8 mouse cellular contexts compared by ENCODE assay signal in the genomic region with DNA sequence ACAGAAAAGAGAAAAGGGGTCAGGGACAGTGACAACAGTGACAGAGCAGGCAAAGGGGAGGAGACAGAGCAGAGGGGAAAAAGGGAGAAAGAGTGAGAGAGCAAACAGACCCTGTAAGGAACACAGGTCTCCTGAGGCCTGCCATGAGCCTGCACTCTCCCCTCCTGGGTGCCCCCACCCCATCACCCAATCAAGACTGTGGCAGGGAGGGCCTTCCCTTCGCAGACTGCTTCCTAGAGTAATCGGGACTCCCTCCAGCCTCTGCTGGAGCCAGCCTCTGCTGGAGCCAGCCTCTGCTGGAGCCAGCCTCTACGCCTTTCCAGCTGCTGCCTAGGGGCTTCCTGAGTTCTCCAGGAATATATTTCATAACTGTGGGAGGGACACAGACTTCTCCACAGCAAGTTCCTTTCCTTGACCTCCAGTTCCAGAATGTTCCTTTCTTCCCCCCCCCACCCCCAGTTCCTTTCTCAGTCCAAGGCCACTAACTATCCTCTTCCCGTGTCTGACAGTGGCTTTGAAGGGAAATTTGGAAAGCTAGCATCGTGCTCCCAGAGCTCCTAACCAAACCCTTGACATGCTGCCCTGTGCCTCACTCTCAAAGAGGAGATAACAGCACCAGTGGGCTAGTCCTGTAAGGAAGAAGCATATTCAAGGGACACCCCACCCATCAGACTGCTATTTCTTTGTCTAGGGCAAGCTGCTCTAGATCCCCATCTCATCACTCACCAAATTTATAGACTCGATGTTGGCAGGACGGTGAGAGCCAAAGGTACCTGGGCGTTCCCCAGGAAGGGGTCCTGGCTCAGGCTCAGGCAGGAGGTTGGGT. TPM values are rescaled to one million over a fixed set of nuclear protein-coding genes. Genes with fewer than 3 reads are reported as not detected.
DNase-seq lines count a peak whose midpoint lies in the region; ATAC-seq and TF ChIP-seq lines count a peak whose summit lies in the region.

No protein-coding gene starts in this region.

- WGBS in forebrain, embryonic 13.5 days, result 53% methylated on average over 8 of the region's 8 CpGs
- 58% methylated on average over 8 of the region's 8 CpGs for WGBS in hindbrain, embryonic 11.5 days
- WGBS in limb, embryonic 14.5 days, result 50% methylated on average over 7 of the region's 8 CpGs
- 45% methylated on average over 8 of the region's 8 CpGs for WGBS in stomach, embryonic 14.5 days

- H3K27me3 ChIP-seq in forebrain, embryonic 13.5 days, result peaks cover 11% of the 10 kb centered on the region
- peaks cover 4% of the 10 kb centered on the region; the same call in 1 of the 2 replicates for H3K27me3 ChIP-seq in hindbrain, embryonic 11.5 days (ENCODE audit: control insufficient read depth, insufficient read depth, low read length)
- H3K27me3 ChIP-seq in limb, embryonic 14.5 days (ENCODE audit: control insufficient read depth, insufficient read depth, low read length), result no peaks in the 10 kb centered on the region
- no peaks in the 10 kb centered on the region for H3K27me3 ChIP-seq in stomach, embryonic 14.5 days (ENCODE audit: control insufficient read depth, insufficient read depth, low read length)

- TF ChIP-seq POLR2A in limb, embryonic 14.5 days (IDR thresholded peaks at IDR 0.05; ENCODE audit: borderline replicate concordance, extremely low read depth, insufficient read depth, insufficient read length), result no peak

- H3K36me3 ChIP-seq in forebrain, embryonic 13.5 days (ENCODE audit: poor library complexity, severe bottlenecking), result peaks cover 10% of the 10 kb centered on the region
- H3K36me3 ChIP-seq in hindbrain, embryonic 11.5 days (ENCODE audit: control insufficient read depth, insufficient read depth, low read length), result no peaks in the 10 kb centered on the region
- H3K36me3 ChIP-seq in limb, embryonic 14.5 days (ENCODE audit: control insufficient read depth, insufficient read depth, low read length), result peaks cover 17% of the 10 kb centered on the region
- H3K36me3 ChIP-seq in stomach, embryonic 14.5 days (ENCODE audit: control insufficient read depth, insufficient read depth, low read length), result no peaks in the 10 kb centered on the region

- peak overlapping the region; percentile 22 for H3K4me2 ChIP-seq in forebrain, embryonic 13.5 days
- peak overlapping the region; percentile 8; the same call in 1 of the 2 replicates for H3K4me2 ChIP-seq in hindbrain, embryonic 11.5 days (replicated peaks; ENCODE audit: low read depth, low read length)
- peak overlapping the region; percentile 88 for H3K4me2 ChIP-seq in limb, embryonic 14.5 days (replicated peaks; ENCODE audit: low read depth, low read length, severe bottlenecking)
- peak overlapping the region; percentile 99 for H3K4me2 ChIP-seq in stomach, embryonic 14.5 days (replicated peaks; ENCODE audit: low read depth, low read length)

- ATAC-seq in forebrain, embryonic 13.5 days, result no peak
- no peak for ATAC-seq in hindbrain, embryonic 11.5 days (ENCODE audit: low FRiP score)
- ATAC-seq in limb, embryonic 14.5 days (ENCODE audit: low FRiP score, low read depth), result no peak
- no peak for ATAC-seq in stomach, embryonic 14.5 days (ENCODE audit: insufficient number of reproducible peaks, insufficient read depth, low FRiP score, low read depth)

- no peak overlapping the region for H3K4me3 ChIP-seq in forebrain, embryonic 13.5 days
- no peak overlapping the region for H3K4me3 ChIP-seq in hindbrain, embryonic 11.5 days (ENCODE audit: low read depth, low read length)
- H3K4me3 ChIP-seq in limb, embryonic 14.5 days (replicated peaks; ENCODE audit: low read length), result no peak overlapping the region; the same call in 1 of the 2 replicates
- no peak overlapping the region for H3K4me3 ChIP-seq in stomach, embryonic 14.5 days (ENCODE audit: low read depth, low read length)

- peaks cover 54% of the 10 kb centered on the region for H3K4me1 ChIP-seq in forebrain, embryonic 13.5 days
- H3K4me1 ChIP-seq in hindbrain, embryonic 11.5 days (replicated peaks; ENCODE audit: control insufficient read depth, insufficient read depth, low read length), result peaks cover 12% of the 10 kb centered on the region
- peaks cover 48% of the 10 kb centered on the region for H3K4me1 ChIP-seq in limb, embryonic 14.5 days (ENCODE audit: control insufficient read depth, insufficient read depth, low read length)
- H3K4me1 ChIP-seq in stomach, embryonic 14.5 days (ENCODE audit: control insufficient read depth, insufficient read depth, low read length), result peaks cover 38% of the 10 kb centered on the region

- no peak overlapping the region for H3K27ac ChIP-seq in forebrain, embryonic 13.5 days
- no peak overlapping the region for H3K27ac ChIP-seq in hindbrain, embryonic 11.5 days (ENCODE audit: low read depth, low read length)
- no peak overlapping the region for H3K27ac ChIP-seq in limb, embryonic 14.5 days (replicated peaks; ENCODE audit: low read depth, low read length)
- no peak overlapping the region for H3K27ac ChIP-seq in stomach, embryonic 14.5 days (ENCODE audit: low read length)

- no peaks in the 10 kb centered on the region for H3K9me3 ChIP-seq in forebrain, embryonic 13.5 days (replicated peaks)
- H3K9me3 ChIP-seq in hindbrain, embryonic 11.5 days (ENCODE audit: control insufficient read depth, low read length), result no peaks in the 10 kb centered on the region
- H3K9me3 ChIP-seq in limb, embryonic 14.5 days (ENCODE audit: control insufficient read depth, low read length), result no peaks in the 10 kb centered on the region
- no peaks in the 10 kb centered on the region for H3K9me3 ChIP-seq in stomach, embryonic 14.5 days (ENCODE audit: control insufficient read depth, low read depth, low read length)

- H3K9ac ChIP-seq in forebrain, embryonic 13.5 days, result peak overlapping the region; percentile 40
- H3K9ac ChIP-seq in hindbrain, embryonic 11.5 days (ENCODE audit: low read depth, low read length), result no peak overlapping the region
- 0 out of 2 replicates have a peak overlapping the region, but pooled peaks have one; percentile 17 for H3K9ac ChIP-seq in limb, embryonic 14.5 days (ENCODE audit: low read depth, low read length, severe bottlenecking)
- no peak overlapping the region; the same call in 1 of the 2 replicates for H3K9ac ChIP-seq in stomach, embryonic 14.5 days (replicated peaks; ENCODE audit: low read depth, low read length)

- peak; percentile 40 for DNase-seq in thymus, postnatal 4 days
- no peak for DNase-seq in thymus, postnatal 25 days
- DNase-seq in hindbrain, embryonic 11.5 days (ENCODE audit: low spot score), result no peak
- no peak for DNase-seq in limb, embryonic 14.5 days (ENCODE audit: low spot score)
- DNase-seq in thymus, postnatal 14 days, result no peak
- DNase-seq in frontal cortex, postnatal 36 days (ENCODE audit: low spot score in 2 of 2), result no peak

RNA-seq across cellular contexts. Expression of gene Slc29a1, which starts 6.6 kb away (rescaled TPM):
- 47.2 and 51.9 TPM in 2 replicates for polyA plus RNA-seq in forebrain, embryonic 13.5 days (2015; fragmentation: Nextera tagmentation; extraction: Ambion mirVana)
- 48.0 and 50.8 TPM in 2 replicates for polyA plus RNA-seq in hindbrain, embryonic 11.5 days (2014; fragmentation: Nextera tagmentation; extraction: Ambion mirVana)
- 122 and 157 TPM in 2 replicates for polyA plus RNA-seq in limb, embryonic 14.5 days (2012; rRNA removed)
- polyA plus RNA-seq in limb, embryonic 14.5 days (2014; fragmentation: Nextera tagmentation; extraction: Ambion mirVana), result 94.5 and 103 TPM in 2 replicates
- polyA plus RNA-seq in stomach, embryonic 14.5 days (2014; fragmentation: Nextera tagmentation; extraction: Ambion mirVana), result 72.2 and 73.0 TPM in 2 replicates

RNA-seq across cellular contexts. Expression of gene Mymx, which starts 9.1 kb away (rescaled TPM):
- not detected in 2 replicates for polyA plus RNA-seq in forebrain, embryonic 13.5 days (2015; fragmentation: Nextera tagmentation; extraction: Ambion mirVana)
- 1.1 and 1.8 TPM in 2 replicates for polyA plus RNA-seq in hindbrain, embryonic 11.5 days (2014; fragmentation: Nextera tagmentation; extraction: Ambion mirVana)
- polyA plus RNA-seq in limb, embryonic 14.5 days (2012; rRNA removed), result 53.5 and 60.7 TPM in 2 replicates
- 27.2 and 37.8 TPM in 2 replicates for polyA plus RNA-seq in limb, embryonic 14.5 days (2014; fragmentation: Nextera tagmentation; extraction: Ambion mirVana)
- polyA plus RNA-seq in stomach, embryonic 14.5 days (2014; fragmentation: Nextera tagmentation; extraction: Ambion mirVana), result 0.36 and 0.55 TPM in 2 replicates

RNA-seq across cellular contexts. Expression of gene Hsp90ab1, which starts 19.7 kb away (rescaled TPM):
- polyA plus RNA-seq in forebrain, embryonic 13.5 days (2015; fragmentation: Nextera tagmentation; extraction: Ambion mirVana), result 1,763 and 1,849 TPM in 2 replicates
- polyA plus RNA-seq in hindbrain, embryonic 11.5 days (2014; fragmentation: Nextera tagmentation; extraction: Ambion mirVana), result 1,644 and 1,674 TPM in 2 replicates
- 788 and 951 TPM in 2 replicates for polyA plus RNA-seq in limb, embryonic 14.5 days (2012; rRNA removed)
- polyA plus RNA-seq in limb, embryonic 14.5 days (2014; fragmentation: Nextera tagmentation; extraction: Ambion mirVana), result 1,382 and 1,446 TPM in 2 replicates
- 1,573 and 1,607 TPM in 2 replicates for polyA plus RNA-seq in stomach, embryonic 14.5 days (2014; fragmentation: Nextera tagmentation; extraction: Ambion mirVana)

RNA-seq across cellular contexts. Expression of gene Slc35b2, which starts 29.1 kb away (rescaled TPM):
- 89.1 and 107 TPM in 2 replicates for polyA plus RNA-seq in forebrain, embryonic 13.5 days (2015; fragmentation: Nextera tagmentation; extraction: Ambion mirVana)
- polyA plus RNA-seq in hindbrain, embryonic 11.5 days (2014; fragmentation: Nextera tagmentation; extraction: Ambion mirVana), result 89.9 and 91.5 TPM in 2 replicates
- 96.9 and 168 TPM in 2 replicates for polyA plus RNA-seq in limb, embryonic 14.5 days (2012; rRNA removed)
- polyA plus RNA-seq in limb, embryonic 14.5 days (2014; fragmentation: Nextera tagmentation; extraction: Ambion mirVana), result 128 and 138 TPM in 2 replicates
- 117 and 120 TPM in 2 replicates for polyA plus RNA-seq in stomach, embryonic 14.5 days (2014; fragmentation: Nextera tagmentation; extraction: Ambion mirVana)

RNA-seq across cellular contexts. Expression of gene Nfkbie, which starts 37.3 kb away (rescaled TPM):
- 5.1 TPM in 2 replicates for polyA plus RNA-seq in forebrain, embryonic 13.5 days (2015; fragmentation: Nextera tagmentation; extraction: Ambion mirVana)
- 5.6 and 9.0 TPM in 2 replicates for polyA plus RNA-seq in hindbrain, embryonic 11.5 days (2014; fragmentation: Nextera tagmentation; extraction: Ambion mirVana)
- 3.6 and 4.3 TPM in 2 replicates for polyA plus RNA-seq in limb, embryonic 14.5 days (2012; rRNA removed)
- polyA plus RNA-seq in limb, embryonic 14.5 days (2014; fragmentation: Nextera tagmentation; extraction: Ambion mirVana), result 4.0 and 6.6 TPM in 2 replicates
- polyA plus RNA-seq in stomach, embryonic 14.5 days (2014; fragmentation: Nextera tagmentation; extraction: Ambion mirVana), result 3.7 and 4.2 TPM in 2 replicates

Comparison
In these comparisons a context has a peak if more than half of its experiments do, and no peak if none do; other contexts are left out.
1. H3K4me2 ChIP-seq: peak in every context shown above with its lines; median percentile 99 in stomach, embryonic 14.5 days; 88 in limb, embryonic 14.5 days; 22 in forebrain, embryonic 13.5 days; 8 in hindbrain, embryonic 11.5 days.
2. H3K9ac ChIP-seq: peak in forebrain, embryonic 13.5 days (single experiment) and limb, embryonic 14.5 days (single experiment); none in hindbrain, embryonic 11.5 days (single experiment) and stomach, embryonic 14.5 days (single experiment).
3. RNA of gene Mymx, which starts 9.1 kb away (polyA plus RNA-seq): 27.2 to 60.7 TPM in limb, embryonic 14.5 days; 1.1 to 1.8 TPM in hindbrain, embryonic 11.5 days, 0.36 to 0.55 TPM in stomach, embryonic 14.5 days and not detected in forebrain, embryonic 13.5 days; every median in the first group is over 10 times any median in the second.